15 mouse cellular contexts compared by ENCODE assay signal in genomic region chr4:53269251-53269842, GRCm38 (mm10).
DNase-seq lines count a peak whose midpoint lies in the region; ATAC-seq and TF ChIP-seq lines count a peak whose summit lies in the region.
"Had no signal": no experiment of that assay in that cellular context is flagged by ENCODE, and none has a peak within 500 bp of the region (broad histone marks: within the 10 kb centered on the region; RNA-seq: fewer than 3 reads in every experiment).

No protein-coding gene starts in this region.

- H3K79me2 ChIP-seq in heart, adult 2 months (replicated peaks; ENCODE audit: control insufficient read depth, insufficient read depth, low read length), result no peaks in the 10 kb centered on the region

- ATAC-seq in liver, embryonic 11.5 days (replicated peaks; ENCODE audit: low FRiP score), result peak; percentile 36; the same call in 1 of the 2 replicates
- ATAC-seq: forebrain, embryonic 13.5 days; liver, embryonic 12.5 days; midbrain, embryonic 16.5 days; Patski had no signal

- no peak overlapping the region for H3K9ac ChIP-seq in heart, adult 2 months (ENCODE audit: low read depth, low read length)
- no peak overlapping the region for H3K9ac ChIP-seq in liver, embryonic 11.5 days (ENCODE audit: low read depth, low read length)
- H3K9ac ChIP-seq: embryonic facial prominence, embryonic 13.5 days; forebrain, embryonic 13.5 days; hindbrain, embryonic 12.5 days; liver, embryonic 12.5 days had no signal

- H3K9me3 ChIP-seq in liver, embryonic 11.5 days (ENCODE audit: control insufficient read depth, low read length), result no peaks in the 10 kb centered on the region
- H3K9me3 ChIP-seq: embryonic facial prominence, embryonic 13.5 days; forebrain, embryonic 13.5 days; hindbrain, embryonic 12.5 days; liver, embryonic 12.5 days had no signal

- H3K4me1 ChIP-seq in heart, adult 2 months (ENCODE audit: control insufficient read depth, insufficient read depth, low read length), result no peaks in the 10 kb centered on the region
- H3K4me1 ChIP-seq in liver, embryonic 11.5 days (replicated peaks; ENCODE audit: control insufficient read depth, insufficient read depth, low read length), result no peaks in the 10 kb centered on the region
- H3K4me1 ChIP-seq in brown adipose tissue, adult 24 weeks (ENCODE audit: control insufficient read depth, insufficient read depth, insufficient read length, low read length), result peaks cover 8% of the 10 kb centered on the region
- peaks cover 16% of the 10 kb centered on the region for H3K4me1 ChIP-seq in small intestine, adult 2 months (ENCODE audit: control insufficient read depth, insufficient read depth, insufficient read length, low read length)
- H3K4me1 ChIP-seq: forebrain, embryonic 13.5 days; liver, embryonic 12.5 days had no signal

- no peak overlapping the region for H3K4me2 ChIP-seq in liver, embryonic 11.5 days
- H3K4me2 ChIP-seq: embryonic facial prominence, embryonic 13.5 days; forebrain, embryonic 13.5 days; hindbrain, embryonic 12.5 days; liver, embryonic 12.5 days had no signal

- peaks cover 3% of the 10 kb centered on the region; the same call in 1 of the 2 replicates for H3K36me3 ChIP-seq in heart, adult 2 months (ENCODE audit: control insufficient read depth, insufficient read depth, low read length)
- H3K36me3 ChIP-seq in liver, embryonic 11.5 days (ENCODE audit: control insufficient read depth, insufficient read depth, low read length), result no peaks in the 10 kb centered on the region
- no peaks in the 10 kb centered on the region for H3K36me3 ChIP-seq in small intestine, adult 2 months (ENCODE audit: control insufficient read depth, insufficient read depth, low read length)
- H3K36me3 ChIP-seq: embryonic facial prominence, embryonic 13.5 days; hindbrain, embryonic 12.5 days; liver, embryonic 12.5 days had no signal

- WGBS in heart, adult 2 months, result 91% methylated on average over 5 of the region's 5 CpGs
- WGBS in liver, embryonic 11.5 days, result 83% methylated on average over 5 of the region's 5 CpGs
- WGBS in small intestine, adult 2 months, result 62% methylated on average over 5 of the region's 5 CpGs

- TF ChIP-seq POLR2A in heart, adult 2 months (IDR thresholded peaks at IDR 0.05; ENCODE audit: insufficient read depth, low read depth, low read length), result no peak
- no peak for TF ChIP-seq POLR2A in small intestine, adult 2 months (IDR thresholded peaks at IDR 0.05; ENCODE audit: low read depth, low read length)

- peak; percentile 87 for DNase-seq in heart, adult 11 months
- DNase-seq in heart, adult 2 months, result no peak
- DNase-seq in liver, embryonic 11.5 days (ENCODE audit: low spot score), result no peak
- DNase-seq in liver, result no peak
- DNase-seq in gastrocnemius, adult 8-10 months (ENCODE audit: low spot score in 2 of 2), result no peak
- DNase-seq in gastrocnemius, postnatal 10 days, result no peak
- DNase-seq: cerebellum, postnatal 25 days had no signal

- intact Hi-C loops in heart, adult 2 months (cut with DNase I), result loop anchor here (5.0 kb wide), 1 partner anchor 83 kb away; no protein-coding TSS in a partner anchor

- H3K27me3 ChIP-seq in heart, adult 2 months (ENCODE audit: control insufficient read depth, insufficient read depth, low read length), result no peaks in the 10 kb centered on the region
- no peaks in the 10 kb centered on the region for H3K27me3 ChIP-seq in liver, embryonic 11.5 days (replicated peaks; ENCODE audit: control insufficient read depth, insufficient read depth, low read length)
- H3K27me3 ChIP-seq in small intestine, adult 2 months (ENCODE audit: control insufficient read depth, insufficient read depth, low read length), result no peaks in the 10 kb centered on the region
- H3K27me3 ChIP-seq: embryonic facial prominence, embryonic 13.5 days; forebrain, embryonic 13.5 days; hindbrain, embryonic 12.5 days; liver, embryonic 12.5 days; Patski had no signal

- TF ChIP-seq EP300 in heart, adult 2 months (IDR thresholded peaks at IDR 0.05; ENCODE audit: insufficient read depth, low read depth, low read length), result no peak

- no peak for TF ChIP-seq CTCF in heart, adult 2 months (IDR thresholded peaks at IDR 0.05)
- no peak for TF ChIP-seq CTCF in small intestine, adult 2 months (IDR thresholded peaks at IDR 0.05; ENCODE audit: extremely low read depth, insufficient read length, insufficient replicate concordance, low read depth, low read length)

- H3K4me3 ChIP-seq in heart, adult 2 months, result no peak overlapping the region
- H3K4me3 ChIP-seq in liver, embryonic 11.5 days (ENCODE audit: low read depth, low read length), result no peak overlapping the region
- H3K4me3 ChIP-seq in brown adipose tissue, adult 24 weeks (ENCODE audit: insufficient read depth, low read depth, low read length), result no peak overlapping the region
- H3K4me3 ChIP-seq in small intestine, adult 2 months (ENCODE audit: low read depth, low read length), result peak overlapping the region; percentile 42
- H3K4me3 ChIP-seq: embryonic facial prominence, embryonic 13.5 days; forebrain, embryonic 13.5 days; hindbrain, embryonic 12.5 days; liver, embryonic 12.5 days had no signal

- H3K27ac ChIP-seq in heart, adult 2 months, result no peak overlapping the region
- no peak overlapping the region for H3K27ac ChIP-seq in liver, embryonic 11.5 days (ENCODE audit: low read depth, low read length)
- 0 out of 2 replicates have a peak overlapping the region, but pooled peaks have one; percentile 8 for H3K27ac ChIP-seq in brown adipose tissue, adult 24 weeks (replicated peaks; ENCODE audit: low read depth, low read length)
- peak overlapping the region; percentile 72 for H3K27ac ChIP-seq in small intestine, adult 2 months (ENCODE audit: insufficient read depth, low read depth, low read length)
- H3K27ac ChIP-seq: embryonic facial prominence, embryonic 13.5 days; forebrain, embryonic 13.5 days; hindbrain, embryonic 12.5 days; liver, embryonic 12.5 days had no signal

Comparison
In these comparisons a context has a peak if more than half of its experiments do, and no peak if none do; other contexts are left out.
1. H3K27ac ChIP-seq: peak in brown adipose tissue, adult 24 weeks (single experiment) and small intestine, adult 2 months (single experiment); none in heart, adult 2 months (single experiment) and liver, embryonic 11.5 days (single experiment).